Mouse (Mus musculus) G1E (cell line): Measurements from ENCODE around the gene Rnf223. TPM values are rescaled to one million over a fixed set of nuclear protein-coding genes. Genes with fewer than 3 reads are reported as not detected.
"Not testable (repeated sequence)": the region's sequence is repeated elsewhere in the genome, so short reads cannot be mapped to it uniquely, and the experiment has no call there.

Experiments used
- ATAC-seq: 2 replicates; pipeline ENCODE4 v1.8.0; 2016; ENCODE audit warnings: mild to moderate bottlenecking; ENCODE audit not compliant: insufficient number of reproducible peaks, poor library complexity, low FRiP score, severe bottlenecking; ENCODE audit errors: extremely low read depth
- DNase-seq: peaks from one replicate; pipeline ENCODE4 v3.0.0; 2012; ENCODE audit warnings: low spot score
- H3K27me3 ChIP-seq: 2 replicates; pipeline ENCODE4 v1.6.1; 2012; ENCODE audit warnings: mild to moderate bottlenecking, low read length, inconsistent platforms; ENCODE audit not compliant: insufficient read depth
- H3K36me3 ChIP-seq: replicated peaks from 2 replicates; pipeline ENCODE3; 2012; ENCODE audit warnings: mild to moderate bottlenecking, inconsistent platforms
- H3K4me1 ChIP-seq: 2 replicates; pipeline ENCODE4 v1.6.1; 2012; ENCODE audit warnings: low read depth, low read length, inconsistent platforms, mixed read lengths; ENCODE audit not compliant: insufficient read depth
- H3K4me3 ChIP-seq: 2 replicates; pipeline ENCODE4 v1.5.1; 2012; ENCODE audit warnings: low read depth, mild to moderate bottlenecking, inconsistent platforms, low read length, moderate library complexity, mixed read lengths
- H3K9me3 ChIP-seq: replicated peaks from 2 replicates; pipeline ENCODE4 v1.6.1; 2012; ENCODE audit warnings: inconsistent platforms
- CTCF ChIP-seq: IDR thresholded peaks from 2 replicates; pipeline ENCODE4 v1.5.1; 2012; ENCODE audit warnings: low read depth, low read length, inconsistent platforms, mixed read lengths
- GATA1 ChIP-seq: IDR thresholded peaks from 2 replicates; pipeline ENCODE4 v1.6.1; 2012; ENCODE audit warnings: borderline replicate concordance, low read length, inconsistent platforms, mixed read lengths
- GATA2 ChIP-seq: IDR thresholded peaks from 2 replicates; pipeline ENCODE4 v1.6.1; 2012; ENCODE audit warnings: low read depth, low read length, inconsistent platforms, borderline replicate concordance
- POLR2AphosphoS5 ChIP-seq: IDR thresholded peaks from 2 replicates; pipeline ENCODE4 v1.6.1; 2012; ENCODE audit warnings: low read depth, low read length, inconsistent platforms; ENCODE audit not compliant: insufficient replicate concordance
- TAL1 ChIP-seq: conservative IDR thresholded peaks from 2 replicates; pipeline ENCODE4 v1.6.1; 2012; ENCODE audit warnings: low read depth, low read length, inconsistent platforms, mixed read lengths
- polyA plus RNA-seq: library from polyadenylated mRNA; stranded (reverse); fragments of >175 nt; gene quantifications from 2 replicates; pipeline ENCODE4 v1.2.3, GENCODE M21; 2012
- total RNA-seq, 2 experiments: library from RNA; stranded (forward) in 1 of 2; stranded (reverse) in 1 of 2; fragments of 200-1000 nt in 1 of 2; fragments of >200 nt in 1 of 2; fragmentation: Nextera tagmentation in 1 of 2; gene quantifications; 2 replicates each; pipeline ENCODE4 v1.2.3; 2014 to 2017

Rnf223 gene
- total and polyA plus RNA-seq, 3 experiments, result 0.11 to 2.3 (median 0.16) TPM

DNA sequence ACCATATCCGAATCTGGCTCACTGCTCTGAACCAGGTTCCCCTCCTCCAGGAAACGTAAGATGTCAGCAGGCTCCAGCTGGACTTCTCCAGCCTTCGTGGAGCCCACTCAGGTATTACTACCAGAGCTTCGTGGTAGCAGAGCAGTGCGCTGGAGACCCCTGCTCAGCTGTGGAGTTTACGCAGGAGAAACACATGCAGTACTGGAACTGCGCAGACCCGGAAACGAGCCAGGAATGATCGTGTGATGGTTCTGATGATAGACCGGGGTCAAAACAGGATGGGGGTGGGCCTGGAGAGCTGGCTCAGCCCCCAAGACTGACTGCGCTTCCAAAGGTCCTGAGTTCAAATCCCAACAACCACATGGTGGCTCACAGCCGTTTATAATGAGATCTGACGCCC, 5.5 kb downstream of the Rnf223 start:
- Histone ChIP-seq H3K4me3 (no peak overlapping the region), H3K4me1 (no peaks in the 10 kb centered on the region), H3K9me3 (peaks cover 8% of the 10 kb centered on the region), H3K27me3 (no peaks in the 10 kb centered on the region; the same call in 1 of the 2 replicates), H3K36me3 (no peaks in the 10 kb centered on the region)
- no peak for ATAC-seq
- TF ChIP-seq GATA1 (no peak), POLR2AphosphoS5 (no peak), CTCF (no peak), TAL1 (no peak)
- DNase-seq, result no peak

GRCm38 (mm10) chr4:156136285-156137100, 6.2 kb downstream of the Rnf223 start:
- no peak for ATAC-seq
- no peak for TF ChIP-seq GATA2
- TF ChIP-seq POLR2AphosphoS5, result no peak
- TF ChIP-seq CTCF, result no peak
- no peak for TF ChIP-seq GATA1
- TF ChIP-seq TAL1, result no peak
- no peaks in the 10 kb centered on the region for H3K36me3 ChIP-seq
- peaks cover 8% of the 10 kb centered on the region for H3K9me3 ChIP-seq
- H3K27me3 ChIP-seq, result no peaks in the 10 kb centered on the region
- DNase-seq, result no peak
- H3K4me3 ChIP-seq, result no peak overlapping the region
- H3K4me1 ChIP-seq, result no peaks in the 10 kb centered on the region

- not testable (repeated sequence) for H3K36me3 ChIP-seq, H3K27me3 ChIP-seq, ATAC-seq, H3K4me3 ChIP-seq, DNase-seq, H3K4me1 ChIP-seq
- peaks cover 12% of the 10 kb centered on the region for H3K9me3 ChIP-seq
Observed at GRCm38 (mm10) chr4:156150887-156151286, 20.6 kb downstream of the Rnf223 start.

- ATAC-seq, result no peak
- H3K36me3 ChIP-seq, result no peaks in the 10 kb centered on the region
Observed at GRCm38 (mm10) chr4:156154771-156155170, 24.5 kb downstream of the Rnf223 start.

GRCm38 (mm10) chr4:156166477-156166876, 36.2 kb downstream of the Rnf223 start:
- Histone ChIP-seq H3K9me3 (peaks cover 48% of the 10 kb centered on the region), H3K4me3 (no peak overlapping the region), H3K4me1 (no peaks in the 10 kb centered on the region), H3K27me3 (peaks cover 2% of the 10 kb centered on the region; the same call in 1 of the 2 replicates), H3K36me3 (no peaks in the 10 kb centered on the region)
- ATAC-seq, result no peak
- DNase-seq, result no peak
- no peak for TF ChIP-seq TAL1
- TF ChIP-seq GATA2, result no peak
- no peak for TF ChIP-seq POLR2AphosphoS5
- TF ChIP-seq GATA1, result no peak
- no peak for TF ChIP-seq CTCF

More at GRCm38 (mm10) chr4:156154771-156155170, 24.5 kb downstream of the Rnf223 start:
- TF ChIP-seq GATA2 (no peak), POLR2AphosphoS5 (no peak), TAL1 (no peak), GATA1 (no peak), CTCF (no peak)
- no peak for DNase-seq
- no peak overlapping the region for H3K4me3 ChIP-seq
- H3K4me1 ChIP-seq, result no peaks in the 10 kb centered on the region
- peaks cover 33% of the 10 kb centered on the region for H3K9me3 ChIP-seq
- H3K27me3 ChIP-seq, result no peaks in the 10 kb centered on the region

GRCm38 (mm10) chr4:156168611-156169010, 38.3 kb downstream of the Rnf223 start:
- H3K36me3 ChIP-seq, result no peaks in the 10 kb centered on the region

GRCm38 (mm10) chr4:156169129-156169528, 38.8 kb downstream of the Rnf223 start:
- DNase-seq (no peak), ATAC-seq (no peak)
- H3K4me1 ChIP-seq, result no peaks in the 10 kb centered on the region
- H3K27me3 ChIP-seq, result peaks cover 2% of the 10 kb centered on the region; the same call in 1 of the 2 replicates
- H3K4me3 ChIP-seq, result no peak overlapping the region
- TF ChIP-seq POLR2AphosphoS5 (no peak), GATA1 (no peak)
- no peaks in the 10 kb centered on the region for H3K36me3 ChIP-seq
- peaks cover 53% of the 10 kb centered on the region for H3K9me3 ChIP-seq

More at GRCm38 (mm10) chr4:156168611-156169010, 38.3 kb downstream of the Rnf223 start:
- H3K27me3 ChIP-seq, result peaks cover 2% of the 10 kb centered on the region; the same call in 1 of the 2 replicates
- TF ChIP-seq CTCF (no peak), GATA1 (no peak), TAL1 (no peak), POLR2AphosphoS5 (no peak), GATA2 (no peak)
- DNase-seq (no peak), ATAC-seq (no peak)
- H3K4me1 ChIP-seq, result no peaks in the 10 kb centered on the region
- H3K9me3 ChIP-seq, result peaks cover 51% of the 10 kb centered on the region
- no peak overlapping the region for H3K4me3 ChIP-seq
